In the genomic region with DNA sequence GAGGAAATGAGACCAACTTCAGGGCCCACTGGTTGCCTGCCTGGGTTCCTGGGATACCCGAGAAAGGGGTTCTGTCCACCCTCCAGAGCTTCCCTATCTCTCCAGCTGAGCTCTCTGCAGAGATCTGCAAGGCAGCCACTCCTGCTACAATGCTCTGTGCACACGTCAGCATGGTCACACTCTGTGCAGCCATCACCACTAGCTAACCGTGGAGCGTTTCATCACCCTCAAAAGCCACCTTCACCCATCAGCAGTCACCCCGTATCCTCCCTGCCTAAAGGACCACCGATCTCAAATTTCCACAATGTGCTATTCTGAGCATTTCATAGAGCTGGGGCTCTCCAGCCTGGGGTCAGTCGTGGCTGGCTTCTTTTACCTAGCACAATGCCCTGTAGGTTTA, we compare ENCODE assay signal across 25 mouse cellular contexts.
DNase-seq lines count a peak whose midpoint lies in the region; ATAC-seq lines count a peak whose summit lies in the region.
"Had no signal": no experiment of that assay in that cellular context is flagged by ENCODE, and none has a peak within 500 bp of the region (broad histone marks: within the 10 kb centered on the region; RNA-seq: fewer than 3 reads in every experiment).

No protein-coding gene starts in this region.

- DNase-seq in heart, embryonic 10.5 days (ENCODE audit: low spot score) = peak; percentile 84
- DNase-seq in heart, adult 9 months (ENCODE audit: low spot score in 2 of 2) = no peak
- no peak for DNase-seq in heart, adult 18-20 months
- no peak for DNase-seq in heart, adult 8-10 months (ENCODE audit: low spot score)
- DNase-seq: adrenal gland, postnatal 10 days; adrenal gland, postnatal 36 days; B cell, adult 2 months; cerebellum, adult 18-20 months; cerebellum, adult 9-10 months; cerebellum, postnatal 14 days; gastrocnemius, postnatal 10 days; gastrocnemius, postnatal 36 days; kidney, adult 18-20 months; kidney, adult 9 months had no signal

- H3K27ac ChIP-seq in heart, embryonic 10.5 days = peak overlapping the region; percentile 77
- peak overlapping the region; percentile 83 for H3K27ac ChIP-seq in heart, embryonic 13.5 days (replicated peaks)
- peak overlapping the region; percentile 61; the same call in 1 of the 2 replicates for H3K27ac ChIP-seq in heart, embryonic 16.5 days (ENCODE audit: low read length)
- H3K27ac ChIP-seq: forebrain, embryonic 10.5 days; forebrain, embryonic 13.5 days; hindbrain, embryonic 14.5 days; hindbrain, postnatal 0 days had no signal

- no peaks in the 10 kb centered on the region for H3K36me3 ChIP-seq in heart, embryonic 10.5 days
- H3K36me3 ChIP-seq in heart, embryonic 13.5 days = no peaks in the 10 kb centered on the region
- no peaks in the 10 kb centered on the region for H3K36me3 ChIP-seq in heart, embryonic 16.5 days (ENCODE audit: control insufficient read depth, insufficient read depth)
- H3K36me3 ChIP-seq: forebrain, embryonic 10.5 days; G1E had no signal

- H3K4me3 ChIP-seq in heart, embryonic 10.5 days = no peak overlapping the region
- no peak overlapping the region for H3K4me3 ChIP-seq in heart, embryonic 13.5 days
- H3K4me3 ChIP-seq in heart, embryonic 16.5 days (ENCODE audit: low read length) = no peak overlapping the region
- H3K4me3 ChIP-seq: forebrain, embryonic 10.5 days; forebrain, embryonic 13.5 days had no signal

- H3K9me3 ChIP-seq in heart, embryonic 10.5 days = no peaks in the 10 kb centered on the region
- H3K9me3 ChIP-seq in heart, embryonic 13.5 days = no peaks in the 10 kb centered on the region
- H3K9me3 ChIP-seq in heart, embryonic 16.5 days (replicated peaks; ENCODE audit: control insufficient read depth, low read length) = no peaks in the 10 kb centered on the region
- H3K9me3 ChIP-seq: forebrain, embryonic 10.5 days; forebrain, embryonic 13.5 days; G1E had no signal

- H3K4me1 ChIP-seq in heart, embryonic 10.5 days = peaks cover 40% of the 10 kb centered on the region
- peaks cover 35% of the 10 kb centered on the region for H3K4me1 ChIP-seq in heart, embryonic 13.5 days
- peaks cover 24% of the 10 kb centered on the region for H3K4me1 ChIP-seq in heart, embryonic 16.5 days (ENCODE audit: control insufficient read depth, insufficient read depth, low read length)

- H3K9ac ChIP-seq in heart, embryonic 13.5 days = peak overlapping the region; percentile 20; the same call in 1 of the 2 replicates
- no peak overlapping the region for H3K9ac ChIP-seq in heart, embryonic 16.5 days (ENCODE audit: low read length)
- H3K9ac ChIP-seq: forebrain, embryonic 13.5 days; hindbrain, embryonic 14.5 days had no signal

- 26% methylated on average over 7 of the region's 7 CpGs for WGBS in heart, embryonic 10.5 days
- WGBS in heart, embryonic 13.5 days = 27% methylated on average over 7 of the region's 7 CpGs
- 26% methylated on average over 7 of the region's 7 CpGs for WGBS in heart, embryonic 16.5 days

- ATAC-seq in heart, embryonic 13.5 days (ENCODE audit: extremely low read depth, insufficient number of reproducible peaks, low FRiP score, low TSS enrichment) = no peak
- no peak for ATAC-seq in heart, embryonic 16.5 days (replicated peaks; ENCODE audit: extremely low read depth, insufficient read depth, low FRiP score)
- ATAC-seq: forebrain, embryonic 13.5 days; forebrain, embryonic 16.5 days; hindbrain, postnatal 0 days; inflammation-experienced regulatory T-cells, adult 6 months; intestine, embryonic 16.5 days; Patski had no signal

- H3K27me3 ChIP-seq in heart, embryonic 10.5 days (ENCODE audit: insufficient read depth, poor library complexity, severe bottlenecking) = no peaks in the 10 kb centered on the region
- peaks cover 7% of the 10 kb centered on the region; the same call in 1 of the 2 replicates for H3K27me3 ChIP-seq in heart, embryonic 13.5 days (replicated peaks)
- no peaks in the 10 kb centered on the region; the same call in 1 of the 2 replicates for H3K27me3 ChIP-seq in heart, embryonic 16.5 days (ENCODE audit: control insufficient read depth, insufficient read depth, low read length)
- H3K27me3 ChIP-seq: Patski had no signal

- H3K4me2 ChIP-seq in heart, embryonic 13.5 days = no peak overlapping the region
- H3K4me2 ChIP-seq in heart, embryonic 16.5 days (ENCODE audit: low read depth, low read length) = no peak overlapping the region
- H3K4me2 ChIP-seq: forebrain, embryonic 13.5 days; hindbrain, embryonic 14.5 days had no signal
